Mouse (Mus musculus) left cerebral cortex, postnatal 25 days (tissue): Measurements from ENCODE around the gene Tmod1. TPM values are rescaled to one million over a fixed set of nuclear protein-coding genes. Genes with fewer than 3 reads are reported as not detected.
A peak's percentile ranks its signal among the peaks of the same experiment; 100 is the strongest.

ENCODE experiments used
- DNase-seq, 2 experiments: peaks; one replicate each; pipeline ENCODE4 v3.0.0; 2022; ENCODE audit warnings: low spot score in 2 of 2, mixed read lengths in 1 of 2
- intact Hi-C: fragments of 180-260 bp; cut with DNase I; formaldehyde crosslinking; loops from one replicate; pipeline ENCODE4 v1.15.1; 2025
- total RNA-seq, 2 experiments: library from RNA; stranded (reverse); gene quantifications; 2 replicates each; pipeline ENCODE4 v1.2.3; 2021

Tmod1 gene
- 10 to 100 TPM; 39.6 to 48.7 TPM for total RNA-seq

- peak; percentile 65 to 66 for DNase-seq
- intact Hi-C loops = loop anchor here (2.0 to 5.0 kb wide), 3 partner anchors 22 to 88 kb away; no protein-coding TSS in a partner anchor
Observed at GRCm38 (mm10) chr4:46038892-46039751, at the start of gene Tmod1. TSS of gene Tmod1 (plus strand) at chr4:46038935.

- intact Hi-C loops = no loop called here
- DNase-seq = no peak
Observed at GRCm38 (mm10) chr4:45990427-45991135, 48.2 kb upstream of the Tmod1 start.

- intact Hi-C loops = no loop called here
Observed at GRCm38 (mm10) chr4:45998536-45998935, 40.2 kb upstream of the Tmod1 start.

GRCm38 (mm10) chr4:46008142-46008793 is 30.5 kb upstream of the Tmod1 start:
- intact Hi-C loops = no loop called here
- no peak for DNase-seq

More at GRCm38 (mm10) chr4:45998536-45998935, 40.2 kb upstream of the Tmod1 start:
- DNase-seq = peak in 1 of 2 experiments; percentile 30

- intact Hi-C loops = no loop called here
- DNase-seq = no peak
Observed at GRCm38 (mm10) chr4:46011698-46012097, 27.0 kb upstream of the Tmod1 start.

GRCm38 (mm10) chr4:46015605-46016004 is 23.1 kb upstream of the Tmod1 start:
- intact Hi-C loops = no loop called here
- no peak for DNase-seq

GRCm38 (mm10) chr4:46023021-46023481 is 15.7 kb upstream of the Tmod1 start:
- intact Hi-C loops = no loop called here
- DNase-seq = no peak

- DNase-seq = peak; percentile 42 to 51
- intact Hi-C loops = no loop called here
Observed at GRCm38 (mm10) chr4:46025893-46026292, 12.8 kb upstream of the Tmod1 start.

GRCm38 (mm10) chr4:46028224-46028623 is 10.5 kb upstream of the Tmod1 start:
- intact Hi-C loops = no loop called here
- DNase-seq = no peak

- no peak for DNase-seq
- intact Hi-C loops = no loop called here
Observed at GRCm38 (mm10) chr4:46028781-46029180, 10.0 kb upstream of the Tmod1 start.

- intact Hi-C loops = no loop called here
- DNase-seq = no peak
Observed at GRCm38 (mm10) chr4:46029552-46029951, 9.2 kb upstream of the Tmod1 start.

- no peak for DNase-seq
- intact Hi-C loops = no loop called here
Observed at GRCm38 (mm10) chr4:46032448-46032847, 6.3 kb upstream of the Tmod1 start.

- no peak for DNase-seq
- intact Hi-C loops = no loop called here
Observed at GRCm38 (mm10) chr4:46033197-46033596, 5.5 kb upstream of the Tmod1 start.

GRCm38 (mm10) chr4:46038591-46038891 is 194 bp upstream of the Tmod1 start:
- no peak for DNase-seq
- intact Hi-C loops = loop anchor here (2.0 to 5.0 kb wide), 3 partner anchors 22 to 89 kb away; no protein-coding TSS in a partner anchor

- DNase-seq = no peak
- intact Hi-C loops = loop anchor here (1.0 to 5.0 kb wide), 4 partner anchors 21 to 87 kb away; no protein-coding TSS in a partner anchor
Observed at GRCm38 (mm10) chr4:46039899-46040298, 1.2 kb downstream of the Tmod1 start.

- peak in 1 of 2 experiments; percentile 56 for DNase-seq
- intact Hi-C loops = loop anchor here (1.0 kb wide), 1 partner anchor 46 kb away; no protein-coding TSS in a partner anchor
Observed at GRCm38 (mm10) chr4:46040594-46041192, 2.0 kb downstream of the Tmod1 start.

GRCm38 (mm10) chr4:46041761-46042504 is 3.2 kb downstream of the Tmod1 start:
- intact Hi-C loops = no loop called here
- DNase-seq = no peak

- intact Hi-C loops = no loop called here
- no peak for DNase-seq
Observed at GRCm38 (mm10) chr4:46042505-46042850, 3.7 kb downstream of the Tmod1 start.

GRCm38 (mm10) chr4:46043361-46043760 is 4.6 kb downstream of the Tmod1 start:
- intact Hi-C loops = no loop called here
- no peak for DNase-seq
